ENCODE assay signal across 11 mouse cellular contexts in the genomic region with DNA sequence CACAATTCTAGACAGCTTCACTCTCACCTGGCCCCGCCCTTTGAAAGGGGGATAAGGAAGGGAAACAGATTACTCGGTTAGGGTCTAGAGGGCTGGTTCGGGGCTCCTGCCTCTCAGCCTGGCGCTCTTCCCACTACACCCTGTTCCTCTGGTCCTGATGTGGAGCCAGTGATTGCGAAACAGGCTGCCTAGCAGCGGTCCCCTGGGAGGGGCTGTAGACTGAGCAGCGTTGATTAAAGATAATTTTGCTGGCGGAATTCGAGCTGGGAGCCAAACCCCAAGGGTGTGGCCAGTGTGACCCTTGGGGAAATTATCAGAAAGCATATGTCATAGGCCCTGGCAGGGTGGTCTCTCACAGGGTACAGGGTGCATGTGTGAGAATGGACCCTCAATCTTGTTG. TPM values are rescaled to one million over a fixed set of nuclear protein-coding genes. Genes with fewer than 3 reads are reported as not detected.
DNase-seq lines count a peak whose midpoint lies in the region; ATAC-seq lines count a peak whose summit lies in the region.
"Had no signal": no experiment of that assay in that cellular context is flagged by ENCODE, and none has a peak within 500 bp of the region (broad histone marks: within the 10 kb centered on the region; RNA-seq: fewer than 3 reads in every experiment).

No protein-coding gene starts in this region.

- H3K4me3 ChIP-seq in hindbrain, embryonic 14.5 days (replicated peaks; ENCODE audit: low read length) = no peak overlapping the region
- H3K4me3 ChIP-seq: heart, embryonic 15.5 days; midbrain, embryonic 10.5 days had no signal

- no peaks in the 10 kb centered on the region for H3K4me1 ChIP-seq in hindbrain, embryonic 14.5 days (replicated peaks; ENCODE audit: control insufficient read depth, insufficient read depth, low read length)
- H3K4me1 ChIP-seq: midbrain, embryonic 10.5 days had no signal

- H3K9me3 ChIP-seq in hindbrain, embryonic 14.5 days (ENCODE audit: control insufficient read depth, low read length) = no peaks in the 10 kb centered on the region; the same call in 1 of the 2 replicates
- H3K9me3 ChIP-seq: heart, embryonic 15.5 days; midbrain, embryonic 10.5 days had no signal

- H3K27ac ChIP-seq in hindbrain, embryonic 14.5 days = no peak overlapping the region
- H3K27ac ChIP-seq: heart, embryonic 15.5 days; midbrain, embryonic 10.5 days had no signal

- DNase-seq in adrenal gland, adult 2 months = peak; percentile 62
- no peak for DNase-seq in adrenal gland, adult 8-10 months
- DNase-seq in adrenal gland, postnatal 25 days = peak; percentile 51
- DNase-seq in heart, postnatal 10 days = peak; percentile 56 to 59
- DNase-seq in lung, postnatal 36 days = peak; percentile 70
- no peak for DNase-seq in cerebellum, postnatal 25 days
- no peak for DNase-seq in right cerebral cortex, postnatal 14 days
- no peak for DNase-seq in hindbrain, embryonic 14.5 days (ENCODE audit: low spot score)
- DNase-seq: thymus, postnatal 4 days had no signal

- WGBS in hindbrain, embryonic 14.5 days = 84% methylated on average over 9 of the region's 9 CpGs

- no peak overlapping the region for H3K9ac ChIP-seq in hindbrain, embryonic 14.5 days
- H3K9ac ChIP-seq: heart, embryonic 15.5 days had no signal

- intact Hi-C loops in heart, postnatal 10 days (cut with DNase I) = no loop called here

- no peaks in the 10 kb centered on the region for H3K36me3 ChIP-seq in hindbrain, embryonic 14.5 days (replicated peaks; ENCODE audit: control insufficient read depth, insufficient read depth)
- H3K36me3 ChIP-seq: heart, embryonic 15.5 days; midbrain, embryonic 10.5 days had no signal

- no peak for ATAC-seq in hindbrain, embryonic 14.5 days (ENCODE audit: low FRiP score)

- no peak overlapping the region for H3K4me2 ChIP-seq in hindbrain, embryonic 14.5 days (replicated peaks)
- H3K4me2 ChIP-seq: heart, embryonic 15.5 days had no signal

- H3K27me3 ChIP-seq in hindbrain, embryonic 14.5 days (ENCODE audit: control insufficient read depth, insufficient read depth, low read length) = no peaks in the 10 kb centered on the region
- H3K27me3 ChIP-seq: heart, embryonic 15.5 days had no signal

RNA-seq across cellular contexts. Expression of a gene that starts 59.9 kb away (rescaled TPM):
- 10 to 100 TPM; 15.4 to 26.2 TPM for total RNA-seq in adrenal gland, adult 2 months (2021)
- 15.6 and 16.1 TPM in 2 replicates for polyA plus RNA-seq in adrenal gland, adult 2 months (2012; rRNA removed)
- 10 to 100 TPM; 17.8 to 53.3 (median 39.2) TPM for total RNA-seq in adrenal gland, adult 8-10 months (2022)
- total RNA-seq in adrenal gland, postnatal 25 days (2021) = 18.9 and 24.6 TPM in 2 replicates
- 10 to 100 TPM; 37.7 to 39.2 TPM for total RNA-seq in heart, postnatal 10 days (2021)
- polyA plus RNA-seq in hindbrain, embryonic 14.5 days (2014; fragmentation: Nextera tagmentation; extraction: Ambion mirVana) = 8.8 and 10.8 TPM in 2 replicates

Comparison
In these comparisons a context has a peak if more than half of its experiments do, and no peak if none do; other contexts are left out.
1. DNase-seq: peak in adrenal gland, adult 2 months (single experiment), adrenal gland, postnatal 25 days (single experiment), heart, postnatal 10 days (2 of 2) and lung, postnatal 36 days (single experiment); none in adrenal gland, adult 8-10 months (single experiment), cerebellum, postnatal 25 days (0 of 2), right cerebral cortex, postnatal 14 days (single experiment) and hindbrain, embryonic 14.5 days (single experiment).